Mouse (Mus musculus): ENCODE results near the gene Arhgef25.

DNA sequence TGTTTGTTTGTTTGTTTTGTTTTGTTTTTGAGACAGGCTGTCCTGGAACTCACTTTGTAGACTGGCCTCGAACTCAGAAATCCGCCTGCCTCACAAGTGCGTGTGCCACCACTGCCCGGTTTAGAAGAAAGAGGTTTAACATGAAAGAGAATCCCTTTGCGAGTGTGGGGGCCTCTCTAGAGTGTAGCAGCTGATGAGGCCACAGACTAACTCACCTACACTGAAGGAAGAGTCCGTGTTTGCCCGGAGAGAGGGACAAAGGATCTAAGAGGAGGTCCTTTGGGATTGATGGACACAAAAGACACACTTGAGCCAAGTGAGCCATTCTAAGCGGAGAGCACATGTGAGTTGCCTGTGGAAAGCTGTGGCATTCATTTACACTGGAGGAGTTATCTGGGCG, 12.6 kb downstream of the Arhgef25 start:
- TF ChIP-seq CTCF (IDR thresholded peaks at IDR 0.05; ENCODE audit: low read depth) (no peak), EP300 (IDR thresholded peaks at IDR 0.05; ENCODE audit: low read depth) (no peak)
